Mouse (Mus musculus) lung, postnatal 25 days (tissue): ENCODE data around the gene Cab39l.
"Not testable (repeated sequence)": the region's sequence is repeated elsewhere in the genome, so short reads cannot be mapped to it uniquely, and the experiment has no call there.

ENCODE experiments used
- DNase-seq: peaks from one replicate; pipeline ENCODE4 v3.0.0; 2022; ENCODE audit warnings: low spot score

The Cab39l gene

DNA sequence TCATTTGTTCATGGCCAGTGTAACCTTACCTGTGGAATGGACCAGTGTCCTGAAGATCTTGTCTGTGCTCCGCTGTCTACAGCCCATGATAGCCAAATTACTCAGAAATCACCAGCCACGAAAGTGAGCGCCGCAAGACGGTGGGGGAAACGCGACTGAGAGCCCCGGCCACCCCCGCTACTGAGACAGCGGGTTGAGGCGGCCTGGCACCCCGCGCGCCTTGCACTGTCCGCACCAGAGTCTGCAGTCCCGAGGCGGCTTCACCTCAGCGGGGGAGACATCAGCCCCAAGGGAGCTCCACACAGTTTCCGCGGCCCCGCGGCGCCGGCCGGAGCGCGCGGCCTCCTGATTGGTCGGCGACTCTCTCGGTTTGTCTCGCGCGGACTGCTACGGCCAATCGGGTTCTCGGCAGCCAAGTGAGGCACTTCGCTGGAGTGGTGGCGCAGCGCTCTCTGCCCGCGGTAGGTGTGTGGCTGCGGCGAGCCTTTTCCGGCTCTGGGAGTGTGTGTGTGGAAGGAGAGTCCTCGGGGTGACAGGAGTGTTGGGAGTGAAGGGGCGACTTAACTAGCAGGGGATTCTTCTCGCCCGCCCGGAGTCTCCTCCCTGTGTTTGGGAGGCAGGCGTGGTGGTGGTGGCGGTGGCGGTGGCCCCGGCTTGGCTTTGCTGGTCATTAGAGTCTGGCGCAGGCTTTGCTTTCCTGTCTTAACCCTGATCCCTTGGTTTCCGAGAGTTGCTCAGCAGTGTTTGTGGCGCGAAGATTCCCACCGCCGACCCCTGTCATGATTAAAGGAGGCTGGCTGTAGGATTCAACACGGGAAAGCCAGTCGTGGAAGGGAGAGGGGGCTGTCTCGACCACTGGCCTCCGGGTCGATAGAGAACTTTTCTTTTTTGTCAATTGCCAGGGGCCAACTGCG is at the start of gene Cab39l, which contains the start of gene Setdb2:
TSS of gene Cab39l (plus strand) at position 415 of the 914 bp plus-strand sequence.
TSS of gene Setdb2 (minus strand) at position 327 of the 914 bp plus-strand sequence.
- peak; percentile 97 for DNase-seq

DNA sequence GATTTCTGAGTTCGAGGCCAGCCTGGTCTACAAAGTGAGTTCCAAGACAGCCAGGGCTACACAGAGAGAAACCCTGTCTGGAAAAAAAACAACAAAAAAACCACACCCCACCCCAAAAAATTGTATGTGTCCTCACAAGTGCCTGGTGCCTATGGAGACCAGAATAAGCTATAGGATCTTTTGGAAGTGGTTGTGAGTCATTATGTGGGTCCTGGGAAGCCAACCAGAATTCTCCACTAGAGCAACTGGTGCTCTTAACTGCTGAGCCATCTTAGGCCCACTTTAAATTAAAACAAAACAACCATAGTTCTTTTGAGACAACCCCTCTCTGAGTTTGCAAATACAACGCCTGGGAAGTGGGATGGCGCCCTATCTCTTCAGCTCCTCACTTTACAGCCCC is 45.5 kb upstream of the Cab39l start, which contains the start of gene Phf11c:
TSS of gene Phf11c (minus strand) at position 101 of the 400 bp plus-strand sequence.
- DNase-seq = no peak

DNA sequence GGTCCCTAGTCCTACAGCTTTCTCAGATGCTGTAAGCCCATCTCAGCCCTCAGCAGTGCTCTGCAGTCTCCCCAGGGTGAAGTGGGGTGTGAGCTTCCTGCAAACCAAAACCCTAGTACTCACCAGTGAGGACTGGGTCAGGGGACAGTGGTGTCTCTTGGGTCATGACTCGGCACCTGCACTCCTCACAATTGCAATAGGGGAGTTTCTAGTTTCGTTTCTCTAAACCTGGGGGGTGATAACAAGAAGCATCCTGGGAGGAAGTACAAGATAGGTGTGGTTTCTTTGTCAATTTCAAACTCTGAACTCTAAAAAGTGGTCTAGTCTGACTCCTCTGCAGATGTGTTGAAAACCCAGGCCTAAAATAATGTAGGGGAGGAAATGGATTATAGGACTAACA is 43.8 kb upstream of the Cab39l start:
- peak; percentile 40 for DNase-seq

DNA sequence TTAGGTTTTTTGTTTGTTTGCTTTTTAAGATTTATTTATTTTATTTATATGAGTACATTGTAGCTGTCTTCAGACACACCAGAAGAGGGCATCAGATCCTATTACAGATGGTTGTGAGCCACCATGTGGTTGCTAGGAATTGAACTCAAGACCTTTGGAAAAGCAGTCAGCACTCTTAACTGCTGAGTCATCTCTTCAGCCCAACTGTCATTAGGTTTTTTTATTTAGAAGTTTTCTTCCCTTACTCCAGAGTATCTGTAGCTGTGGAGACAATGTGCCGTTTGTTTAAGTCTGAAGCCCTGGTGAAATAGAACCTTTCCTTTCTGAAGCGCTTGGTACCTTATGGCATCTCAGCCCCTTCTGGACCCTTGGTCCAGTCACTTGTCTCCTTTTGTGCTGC is 25.8 kb upstream of the Cab39l start:
- not testable (repeated sequence) for DNase-seq

DNA sequence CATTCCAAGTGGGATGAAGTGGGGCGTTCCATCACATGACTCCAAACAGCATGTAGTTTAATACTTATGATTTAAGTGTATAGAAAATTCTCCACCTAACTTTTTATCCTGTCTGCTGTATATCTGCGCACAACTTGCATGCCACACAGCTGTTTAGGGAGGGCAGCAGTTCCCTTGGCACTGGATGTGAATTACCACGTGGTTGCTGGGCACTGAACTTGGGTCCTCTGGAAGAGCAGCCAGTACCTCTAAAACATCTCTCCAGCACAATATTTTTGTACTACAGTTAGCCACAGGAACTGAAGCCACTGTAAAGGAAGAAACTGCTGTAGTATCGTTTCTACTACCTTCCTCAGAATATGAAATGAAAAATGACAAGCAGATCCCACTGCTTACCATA is 22.6 kb upstream of the Cab39l start:
- DNase-seq = no peak

DNA sequence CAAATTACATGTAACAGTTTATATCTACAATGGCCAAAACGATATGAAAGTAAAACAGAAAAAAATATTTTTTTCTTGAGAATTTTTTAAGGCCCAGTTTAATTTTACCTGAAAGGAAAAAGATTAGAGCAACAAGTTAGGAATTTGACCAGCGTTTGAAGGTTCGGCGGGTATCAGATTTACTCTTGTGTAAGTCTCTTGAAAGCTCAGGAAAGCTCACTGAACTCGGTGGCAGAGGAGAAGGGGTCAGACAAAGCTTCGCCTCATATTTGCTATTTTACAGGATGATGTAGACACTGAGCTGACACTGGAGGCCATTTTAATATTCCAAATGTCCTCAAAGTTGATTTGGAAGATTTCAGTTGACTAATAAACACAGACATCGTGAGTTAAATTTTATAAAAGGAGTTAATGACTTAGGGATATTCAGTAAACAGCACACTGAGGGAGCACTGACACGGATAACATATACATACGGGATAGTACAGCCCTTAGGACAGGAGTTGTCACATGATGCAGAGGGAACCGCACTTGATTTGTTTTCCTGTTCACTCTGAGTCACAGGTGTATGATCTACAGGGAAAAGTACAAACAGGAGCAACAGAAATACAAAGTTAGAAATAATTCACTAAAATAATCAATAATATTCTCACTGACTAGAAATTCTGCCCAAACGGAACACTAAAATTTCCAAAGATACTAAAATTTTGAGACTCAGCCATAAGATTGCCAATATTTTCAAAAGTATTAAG is 17.7 kb upstream of the Cab39l start:
- DNase-seq = no peak

DNA sequence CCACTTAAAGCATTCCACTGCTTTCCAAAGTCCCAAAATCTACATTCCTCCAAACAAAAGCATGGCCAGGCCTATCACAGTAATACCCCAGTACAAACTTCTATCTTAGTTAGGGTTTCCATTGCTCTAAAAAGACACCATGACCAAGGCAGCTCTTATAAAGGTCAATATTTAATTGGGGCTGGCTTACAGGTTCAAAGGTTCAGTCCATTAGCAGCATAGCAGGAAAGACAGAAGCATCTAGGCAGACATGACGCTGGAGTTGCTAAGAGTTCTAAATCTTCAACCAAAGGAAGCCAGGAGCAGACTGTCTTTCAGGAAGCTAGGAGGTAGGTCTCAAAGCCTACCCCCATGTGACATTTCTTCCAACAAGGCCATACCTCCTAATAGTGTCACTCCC is 10.2 kb upstream of the Cab39l start:
- DNase-seq = no peak

DNA sequence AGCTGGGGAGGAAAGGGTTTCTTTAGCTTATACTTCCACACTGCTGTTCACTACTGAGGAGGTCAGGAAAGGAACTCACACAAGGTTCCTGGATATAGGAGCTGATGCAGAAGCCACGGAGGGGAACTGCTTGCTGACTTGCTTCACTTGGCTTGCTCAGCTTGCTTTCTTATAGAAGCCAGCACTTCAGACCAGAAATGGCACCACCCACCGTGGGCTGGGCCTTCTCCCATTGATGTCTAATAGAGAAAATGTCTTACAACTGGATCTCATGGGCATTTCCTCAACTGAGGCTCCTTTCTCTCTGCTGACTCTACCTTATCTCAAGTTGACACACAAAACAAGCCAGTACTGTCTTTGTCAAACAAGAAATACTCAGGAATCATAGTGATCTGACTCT is 6.9 kb upstream of the Cab39l start:
- DNase-seq = no peak

DNA sequence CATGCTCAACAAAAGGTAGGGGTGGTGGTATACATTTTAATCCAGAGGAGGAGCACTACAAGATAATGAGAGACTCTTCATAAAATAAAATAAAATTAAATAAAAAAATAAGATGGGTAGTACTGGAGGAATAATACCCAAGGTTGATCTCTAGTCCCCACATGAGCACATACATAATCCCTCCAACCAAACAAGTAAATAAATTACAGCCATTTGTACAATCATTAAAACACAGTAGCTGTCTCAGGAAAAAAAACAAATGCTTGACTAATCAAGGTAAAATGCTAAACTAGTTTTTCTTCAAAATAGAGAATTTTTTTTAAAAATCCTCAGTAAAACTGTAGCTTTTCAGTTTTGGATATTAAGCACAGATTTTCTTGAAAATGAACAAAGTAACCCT is 5.6 kb upstream of the Cab39l start:
- DNase-seq = no peak

DNA sequence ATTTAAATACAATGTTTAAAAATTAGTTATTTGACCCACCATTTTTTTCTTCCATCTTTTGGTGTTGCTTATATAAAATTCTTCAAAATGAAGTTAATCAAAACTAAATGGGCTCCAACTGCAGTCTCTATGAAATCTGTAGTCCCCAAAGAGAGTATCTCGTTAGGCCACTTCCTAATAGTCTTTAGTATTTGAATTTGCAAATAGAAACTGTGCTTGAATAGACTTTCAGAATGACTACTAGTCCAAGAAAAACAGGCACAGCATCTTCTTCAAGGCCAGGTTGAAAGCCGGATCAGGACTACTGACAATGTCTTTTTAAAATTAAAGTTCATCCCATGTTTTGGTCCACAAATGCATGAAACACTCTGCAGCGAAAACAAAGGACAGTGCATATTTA is 3.4 kb upstream of the Cab39l start:
- no peak for DNase-seq

DNA sequence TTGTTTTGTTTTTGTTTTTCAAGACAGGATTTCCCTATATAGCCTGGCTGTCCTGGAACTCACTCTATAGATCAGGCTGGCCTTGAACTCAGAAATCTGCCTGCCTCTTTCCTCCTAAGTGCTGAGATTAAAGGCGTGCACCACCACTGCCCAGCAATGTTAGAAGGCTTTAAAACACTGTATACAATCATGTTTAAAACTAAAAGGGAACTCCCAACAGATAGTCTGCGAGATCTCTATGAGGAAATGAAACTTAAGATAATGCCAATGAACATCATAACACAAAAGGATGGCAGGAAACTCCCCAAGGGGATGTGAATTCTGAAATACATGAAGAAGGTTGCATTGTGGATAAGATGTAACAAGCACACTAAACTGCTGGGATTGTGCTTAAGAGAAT is 2.3 kb upstream of the Cab39l start:
- peak; percentile 14 for DNase-seq

DNA sequence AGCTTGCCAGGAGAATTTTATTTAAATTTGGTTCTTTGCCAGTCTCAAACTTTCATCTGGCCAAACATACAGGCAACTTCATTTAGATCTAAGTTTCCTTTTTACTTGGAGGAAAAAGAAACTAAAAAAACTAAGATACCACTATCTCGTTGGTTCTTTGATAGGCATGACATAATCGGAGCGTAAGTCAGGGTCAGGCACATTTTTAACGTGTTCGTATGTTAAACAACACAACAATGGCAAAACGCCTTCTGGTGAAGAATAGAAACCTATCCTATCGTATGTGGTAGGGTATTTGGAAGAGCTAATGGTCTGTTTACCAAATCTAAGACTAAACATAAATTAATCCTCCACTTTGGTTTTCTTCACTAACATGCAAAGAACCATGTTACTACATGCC is 733 bp upstream of the Cab39l start:
- DNase-seq = no peak

DNA sequence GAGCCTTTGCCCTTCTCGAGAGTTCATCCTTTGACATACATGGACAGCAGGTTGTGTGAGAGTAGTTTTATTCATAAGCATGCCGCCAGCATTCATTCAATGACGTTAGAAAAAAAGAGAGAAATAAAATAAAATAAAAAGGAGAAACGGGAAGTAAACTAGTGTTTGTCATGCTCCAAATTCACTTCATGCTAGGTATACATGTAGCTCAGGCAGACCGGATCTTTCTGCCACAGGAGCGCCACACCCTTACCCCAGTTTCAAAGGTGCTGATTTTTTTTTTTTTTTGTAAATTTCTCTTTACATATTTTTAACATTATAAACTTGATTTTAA is 667 bp downstream of the Cab39l start:
- DNase-seq = no peak

DNA sequence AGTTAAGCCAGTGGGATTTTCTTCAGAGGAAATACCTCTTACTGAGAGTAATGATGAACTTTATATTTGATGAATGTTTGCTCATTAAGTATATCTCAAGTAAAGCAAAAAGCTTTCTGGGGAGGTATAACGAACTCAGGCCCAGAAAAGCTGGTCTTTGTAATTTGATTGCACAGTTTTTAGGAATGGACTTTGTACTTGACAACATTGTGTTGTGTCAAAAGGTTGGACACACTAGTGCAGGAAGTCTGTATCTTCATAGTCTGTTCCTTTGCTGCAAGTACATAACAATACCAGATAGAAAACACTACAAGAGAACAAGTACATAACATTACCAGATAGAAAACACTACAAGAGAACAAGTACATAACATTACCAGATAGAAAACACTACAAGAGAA is 4.6 kb downstream of the Cab39l start:
- no peak for DNase-seq

DNA sequence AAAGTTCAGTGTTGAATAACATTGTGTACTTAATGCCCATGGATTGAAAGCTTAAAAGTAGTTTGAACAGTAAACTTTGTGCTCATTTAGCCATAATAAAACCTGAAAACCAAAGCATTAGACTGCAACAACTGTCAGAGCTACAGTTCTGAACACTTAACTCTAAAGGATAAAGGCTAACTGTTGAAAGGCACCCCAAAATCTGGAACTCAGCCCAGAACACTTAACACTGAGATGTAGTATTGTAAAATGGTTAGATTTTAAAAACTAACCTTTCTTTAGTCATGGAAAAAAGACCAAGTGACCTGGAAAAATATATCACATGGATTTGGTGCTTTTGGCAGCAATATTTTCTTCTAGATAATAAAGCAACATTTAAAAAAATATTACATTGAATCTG is 7.2 kb downstream of the Cab39l start:
- no peak for DNase-seq

DNA sequence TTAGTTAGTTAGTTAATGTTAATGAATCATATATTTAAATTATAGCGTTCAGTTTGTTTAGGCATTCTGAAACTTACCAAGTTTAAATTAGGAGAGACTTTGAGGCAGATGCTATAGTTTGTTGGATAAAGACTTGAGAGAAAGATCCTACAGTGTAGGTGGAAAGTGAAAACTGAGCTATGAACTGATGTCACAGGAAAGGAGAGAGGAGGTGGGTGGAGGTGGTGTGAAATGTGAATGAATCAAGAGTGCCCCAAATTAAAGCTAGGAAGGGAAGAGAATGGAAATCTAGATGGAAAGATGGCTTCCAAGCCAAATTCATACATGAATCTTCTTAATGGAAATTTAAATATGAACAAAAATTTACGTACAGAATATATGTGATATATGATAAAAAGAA is 25.7 kb downstream of the Cab39l start:
- DNase-seq = no peak

DNA sequence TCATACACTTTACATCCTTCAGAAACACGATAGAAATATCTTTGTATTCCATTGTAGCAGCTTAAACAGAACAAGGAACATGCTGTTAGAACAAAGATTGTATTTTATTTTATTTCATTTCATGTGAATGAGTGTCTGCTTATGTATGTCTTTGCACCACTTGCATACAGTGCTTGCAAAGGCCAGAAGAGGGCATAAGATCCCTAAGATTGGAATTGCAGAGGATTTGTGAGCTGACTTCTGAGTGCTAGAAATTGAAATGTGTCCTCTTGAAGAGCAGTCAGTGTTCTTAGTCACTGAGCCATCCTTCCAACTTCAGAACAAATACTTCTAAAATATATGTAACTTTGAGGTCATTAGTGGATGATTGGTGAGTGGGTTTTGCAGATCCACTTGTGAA is 27.0 kb downstream of the Cab39l start:
- DNase-seq = peak; percentile 39

DNA sequence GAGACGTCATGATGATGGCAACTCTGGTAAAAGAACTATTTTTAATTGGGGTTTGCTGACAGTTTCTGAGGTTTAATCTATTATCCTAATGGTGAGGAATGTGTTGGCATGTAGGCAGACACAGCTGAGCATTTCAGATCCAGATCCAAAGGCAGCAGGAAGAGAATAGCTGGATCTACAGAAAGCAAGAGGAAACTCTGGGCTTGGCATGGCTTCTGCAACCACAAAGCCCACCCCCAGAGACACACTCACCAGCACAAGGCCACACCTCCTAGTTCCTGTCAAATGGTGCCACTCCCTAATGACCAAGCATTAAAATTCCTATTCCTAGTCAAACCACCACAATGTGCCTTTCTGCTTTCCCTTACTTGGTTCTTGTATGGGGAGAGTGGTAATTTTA is 30.0 kb downstream of the Cab39l start:
- DNase-seq = peak; percentile 23

DNA sequence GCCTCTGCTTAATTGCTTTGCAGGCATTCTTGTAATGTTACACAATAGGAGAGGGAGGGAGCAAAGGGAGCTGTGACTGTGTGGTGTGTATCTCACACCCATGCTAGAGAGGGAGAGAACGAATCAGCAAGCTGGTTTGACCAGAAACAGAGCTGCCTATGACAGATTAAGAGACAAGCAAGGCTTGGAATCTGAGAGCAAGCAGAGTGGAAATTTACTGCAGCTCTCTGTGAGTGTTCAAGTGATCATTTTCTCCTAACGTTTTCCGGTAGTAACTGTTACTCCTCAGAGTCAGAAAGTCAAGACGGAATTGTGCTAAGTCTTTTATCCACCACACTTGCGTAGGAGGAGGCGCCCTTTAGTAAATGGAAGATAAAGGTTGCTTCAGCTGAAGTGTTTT is 37.9 kb downstream of the Cab39l start:
- DNase-seq = peak; percentile 75

DNA sequence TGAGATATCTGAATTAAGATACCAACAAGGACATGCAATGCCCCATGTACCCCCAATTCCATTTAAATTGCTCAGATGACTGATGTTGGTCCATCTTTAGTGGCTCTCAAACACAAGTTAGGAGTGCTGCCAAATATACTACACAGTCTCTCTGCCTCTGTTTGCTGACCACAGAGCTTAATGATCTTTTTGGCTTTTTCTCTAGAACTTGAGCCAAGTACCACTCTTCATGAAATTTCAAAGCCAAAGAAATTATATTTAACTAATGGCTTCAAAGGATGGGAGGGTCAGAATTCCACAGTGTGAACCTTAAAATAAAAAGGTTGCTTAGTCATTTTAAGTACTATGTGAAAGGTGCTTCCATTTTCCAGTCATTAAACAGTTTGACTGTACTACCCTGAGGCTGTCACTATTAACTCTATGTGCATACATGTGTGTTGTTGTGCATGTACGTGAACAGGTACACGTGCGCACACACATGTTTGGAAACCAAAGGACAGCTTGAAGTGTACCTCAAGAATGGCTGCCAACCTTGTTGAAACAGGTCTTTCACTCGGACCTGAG is 44.6 kb downstream of the Cab39l start:
- DNase-seq = peak; percentile 29

DNA sequence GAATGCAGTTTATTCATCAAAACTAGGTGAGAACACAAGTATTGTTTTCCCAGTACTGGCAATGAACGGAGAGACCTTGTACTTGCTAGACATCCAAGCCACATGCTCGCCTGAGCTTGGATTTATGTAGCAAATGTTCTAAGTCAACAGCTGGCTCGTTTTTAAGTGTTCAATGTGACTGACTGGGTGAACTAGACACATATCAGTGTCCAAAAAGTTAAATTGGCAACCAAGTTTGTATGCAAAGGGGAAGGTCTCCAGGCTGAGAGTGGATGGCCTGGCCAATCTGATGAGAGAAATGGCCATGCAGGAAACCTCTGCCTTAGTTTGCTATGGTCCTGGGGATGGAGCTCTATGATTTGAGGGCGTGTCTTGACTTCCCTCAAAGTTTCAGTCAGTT is 51.6 kb downstream of the Cab39l start:
- DNase-seq = no peak

DNA sequence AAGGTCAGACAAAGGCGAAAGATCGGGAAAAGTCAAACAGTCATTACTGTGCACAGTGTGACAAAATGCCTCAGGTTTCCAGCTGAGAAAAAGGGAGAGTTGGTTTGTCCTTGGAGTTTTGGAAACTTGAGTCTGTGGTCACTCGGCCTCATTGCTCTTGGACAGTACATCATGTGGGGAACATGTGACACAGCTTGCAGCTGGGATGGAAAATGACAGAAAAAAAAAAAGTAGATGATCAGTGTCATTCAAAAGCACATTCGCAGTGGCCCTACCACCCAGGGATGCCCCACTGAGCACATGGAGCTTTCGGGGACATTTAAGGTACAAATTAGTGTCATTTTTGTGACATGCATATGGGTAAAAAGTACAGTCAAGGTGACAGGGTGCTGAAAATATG is 57.2 kb downstream of the Cab39l start:
- no peak for DNase-seq

DNA sequence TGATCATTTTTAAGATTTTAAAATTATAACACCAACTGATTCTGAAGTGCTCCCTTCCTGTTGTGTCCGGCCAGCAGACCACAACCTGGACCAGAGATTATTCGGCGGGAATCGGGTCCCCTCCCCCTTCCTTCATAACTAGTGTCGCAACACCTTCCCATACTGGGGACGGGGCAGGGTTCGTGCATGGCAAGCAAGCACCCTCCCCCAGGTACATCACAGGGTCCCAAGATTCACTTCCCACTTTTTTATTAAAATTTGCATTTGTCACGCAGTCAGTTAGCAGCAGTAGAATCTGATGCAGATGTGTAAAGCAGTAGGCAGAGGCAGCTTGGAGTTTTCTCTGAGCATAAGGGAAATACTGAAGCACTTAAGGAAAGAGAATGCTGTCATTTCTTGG is 64.1 kb downstream of the Cab39l start:
- DNase-seq = no peak
